Mouse (Mus musculus): ENCODE results near the gene Rph3a.

GRCm38 (mm10) chr5:120966894-120967293 is 43.0 kb downstream of the Rph3a start:
- no peak for TF ChIP-seq GATA1 (IDR thresholded peaks at IDR 0.05; ENCODE audit: borderline replicate concordance, low read length)
- no peak for TF ChIP-seq FLI1 (IDR thresholded peaks at IDR 0.05; ENCODE audit: low read length)

All from megakaryocyte, embryonic 14.5 days (primary cell).